Mouse (Mus musculus) layer of hippocampus, postnatal 14 days (tissue): ENCODE measurements at regions not wholly inside any gene's neighbourhood (a gene's known extent, or its start where the extent isn't known, plus 50 kb on each side); places are given as distances from the start of the nearest gene placed in this dataset.

ENCODE experiments used
- DNase-seq, 2 experiments: peaks; one replicate each; pipeline ENCODE4 v3.0.0; 2021 to 2022; ENCODE audit warnings: low spot score in 2 of 2, mixed read lengths in 1 of 2

- DNase-seq: no peak
Measured at GRCm38 (mm10) chr4:95153737-95154287, 101.8 kb upstream of the Jun start.

DNA sequence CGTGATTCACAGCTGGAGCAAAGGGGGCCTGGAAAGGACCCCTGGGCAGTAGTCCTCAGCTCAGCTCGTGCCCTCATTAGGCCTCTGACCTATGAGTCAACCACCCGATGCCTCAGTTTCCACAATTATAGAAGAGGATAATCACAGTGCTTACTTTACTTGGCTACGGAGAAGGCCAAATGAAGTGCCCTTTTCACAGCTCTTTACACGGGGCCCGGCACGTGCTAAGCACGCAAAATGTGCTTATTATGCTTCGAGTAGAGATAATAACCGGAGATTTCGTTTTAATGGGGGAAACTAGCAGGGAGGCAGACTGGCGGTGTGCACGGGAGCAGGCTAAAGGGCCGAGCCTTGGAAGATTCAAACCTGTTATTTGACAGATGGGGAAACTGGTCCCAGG lies 102.4 kb upstream of the Jun start:
- DNase-seq: no peak

GRCm38 (mm10) chr4:95155178-95155577 lies 103.2 kb upstream of the Jun start:
- DNase-seq: no peak

GRCm38 (mm10) chr4:95155796-95156195 lies 103.8 kb upstream of the Jun start:
- DNase-seq: no peak

DNA sequence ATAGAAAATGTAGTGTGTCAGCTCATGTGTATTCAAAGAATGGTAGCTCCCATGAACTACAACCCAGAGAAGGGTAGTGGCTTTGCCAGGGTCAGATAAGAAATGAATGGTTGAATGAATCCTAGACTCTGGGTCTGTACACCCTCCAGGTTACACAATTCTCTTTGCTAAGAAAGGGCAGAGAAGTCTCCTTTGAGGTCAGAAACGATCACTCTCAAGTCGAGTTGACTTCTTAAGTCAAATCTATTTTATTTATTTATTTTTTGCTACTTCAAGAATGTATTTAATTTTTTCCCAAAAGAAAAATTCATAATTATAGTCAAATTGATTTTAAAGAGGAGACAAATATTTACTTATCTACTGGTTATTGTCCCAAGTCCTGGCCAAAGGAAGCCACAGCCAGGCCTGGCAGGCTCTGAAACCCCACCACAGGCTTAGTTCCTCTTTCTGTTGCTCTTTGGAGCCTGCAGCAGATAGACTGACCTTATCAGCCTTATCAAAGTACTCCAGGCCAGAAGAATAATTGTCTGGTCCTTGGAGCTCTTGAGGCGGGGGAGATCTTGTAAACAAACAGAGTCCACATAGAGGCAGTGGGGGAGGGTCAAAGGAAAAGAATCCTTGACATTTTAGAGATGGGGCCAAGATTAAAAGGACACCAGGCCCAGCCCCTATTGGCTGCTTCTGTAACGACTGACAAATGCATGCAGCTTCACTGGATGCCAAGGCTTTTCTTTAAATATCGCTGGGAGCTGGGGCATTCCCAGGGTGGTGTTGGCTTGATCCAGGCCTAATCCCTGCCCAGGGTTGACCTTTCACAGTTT lies 104.6 kb upstream of the Jun start:
- DNase-seq: no peak

GRCm38 (mm10) chr4:95157653-95158430 lies 105.8 kb upstream of the Jun start:
- no peak for DNase-seq

- no peak for DNase-seq
Measured at GRCm38 (mm10) chr4:95158632-95159424, 106.8 kb upstream of the Jun start.

GRCm38 (mm10) chr4:95159821-95160220 lies 107.8 kb upstream of the Jun start:
- no peak for DNase-seq

- DNase-seq: no peak
Measured at GRCm38 (mm10) chr4:95160465-95160864, 108.4 kb upstream of the Jun start.

- DNase-seq: peak; percentile 80 to 83
Measured at GRCm38 (mm10) chr4:95160912-95161669, 109.1 kb upstream of the Jun start.

DNA sequence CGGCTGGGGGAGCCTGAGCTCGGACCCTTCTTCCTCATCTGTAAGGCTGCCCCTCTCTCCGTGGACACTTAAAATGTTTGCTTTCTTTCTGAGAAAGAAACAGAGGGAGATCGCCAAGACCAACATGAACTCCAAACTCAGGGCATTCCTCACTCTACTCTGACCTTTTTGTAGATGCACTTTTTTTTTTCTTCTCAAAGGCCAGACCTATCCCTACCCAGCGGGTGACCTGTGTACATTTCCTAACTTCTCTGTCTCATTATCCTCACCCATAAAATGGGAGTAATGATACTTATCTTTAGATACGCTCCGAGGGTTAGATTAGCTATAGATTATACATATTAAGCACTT lies 109.6 kb upstream of the Jun start:
- DNase-seq: no peak

- DNase-seq: no peak
Measured at GRCm38 (mm10) chr4:95162386-95163090, 110.5 kb upstream of the Jun start.

DNA sequence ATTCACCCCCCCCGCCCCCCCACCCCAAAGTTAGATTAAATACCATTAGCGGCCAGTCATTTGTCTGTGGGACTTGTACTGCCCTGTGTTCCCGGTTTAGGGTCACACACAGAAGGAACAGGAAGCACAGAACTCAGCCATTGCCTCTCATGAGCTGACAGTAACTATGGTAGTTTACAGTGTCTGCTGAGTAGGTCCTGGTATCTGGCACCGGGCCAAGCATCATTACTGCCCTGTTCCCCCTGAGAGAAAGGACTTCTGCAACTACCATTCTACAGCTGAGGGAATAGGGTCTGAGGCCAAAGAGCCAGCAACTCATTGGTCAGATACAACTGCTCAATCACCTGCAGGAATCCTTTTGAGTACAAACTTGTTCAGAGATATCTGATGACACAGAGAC lies 111.4 kb upstream of the Jun start:
- DNase-seq: no peak

GRCm38 (mm10) chr4:95166503-95166902 lies 114.5 kb upstream of the Jun start:
- DNase-seq: no peak

DNA sequence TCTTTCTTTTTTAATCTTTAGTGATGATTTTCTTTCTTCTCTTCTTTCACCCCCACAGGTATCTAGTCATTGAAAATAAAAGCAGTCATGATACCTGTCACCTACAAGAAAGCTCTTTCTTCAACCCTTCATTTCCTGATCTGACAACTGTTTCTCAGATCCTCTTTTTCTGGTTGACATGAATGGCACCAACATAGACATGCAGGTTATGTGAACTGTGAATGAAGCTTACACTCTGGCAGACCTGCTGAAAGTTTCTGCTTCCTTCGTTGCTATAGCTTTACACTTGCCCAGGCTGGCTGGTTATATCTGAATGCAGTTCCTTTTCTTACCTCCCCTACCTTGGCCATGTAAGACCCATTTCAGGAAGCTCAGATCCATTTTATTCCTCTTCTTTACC lies 115.2 kb upstream of the Jun start:
- DNase-seq: no peak

DNA sequence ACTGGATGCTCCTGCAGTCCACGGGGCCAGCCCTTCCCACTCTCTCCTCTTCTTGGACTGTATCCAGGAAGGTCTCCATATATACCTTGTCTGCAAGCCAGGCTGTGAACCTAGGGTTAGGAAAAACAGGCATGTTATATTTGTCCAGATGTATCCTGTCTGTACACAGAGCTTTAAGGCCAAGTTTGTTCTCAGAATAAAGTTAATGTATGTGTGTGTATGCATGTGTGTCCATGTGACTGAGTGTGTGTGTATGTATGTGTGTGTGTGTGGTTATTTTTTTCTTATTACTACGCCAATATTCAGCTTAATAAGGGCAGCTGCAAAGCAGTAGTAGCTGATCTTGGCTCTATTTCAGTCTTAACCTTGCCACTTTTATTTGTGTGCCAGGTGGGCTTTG lies 117.7 kb upstream of the Jun start:
- DNase-seq: no peak

DNA sequence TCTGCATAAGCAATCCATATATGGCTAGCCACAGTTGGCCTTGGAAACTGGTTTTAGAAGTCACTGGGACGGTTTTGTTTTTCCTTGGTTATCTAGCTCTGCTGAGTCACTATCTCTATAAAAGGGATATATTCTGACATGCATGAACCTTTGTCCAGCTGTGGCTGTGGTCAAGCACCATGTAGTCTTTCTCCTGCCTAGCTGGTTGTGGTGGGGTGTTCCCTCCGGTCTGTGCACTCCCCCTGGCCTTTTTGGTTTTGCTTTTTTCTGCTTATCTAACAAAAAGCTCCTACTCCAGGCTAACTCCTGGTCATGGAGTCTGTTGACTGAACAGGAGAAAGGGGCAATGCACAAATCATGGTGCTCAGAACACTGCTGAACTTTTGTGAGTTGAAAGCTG lies 125.7 kb upstream of the Jun start:
- no peak for DNase-seq

GRCm38 (mm10) chr4:95178467-95178866 lies 126.4 kb upstream of the Jun start:
- DNase-seq: no peak

- DNase-seq: peak in 1 of 2 experiments; percentile 67
Measured at GRCm38 (mm10) chr4:95178900-95179299, 126.9 kb upstream of the Jun start.

GRCm38 (mm10) chr4:95180446-95180845 lies 128.4 kb upstream of the Jun start:
- no peak for DNase-seq
